Mouse (Mus musculus) cerebellum, adult (tissue): Measurements from ENCODE around the gene Cabp1.
A peak's percentile ranks its signal among the peaks of the same experiment; 100 is the strongest.
"Not testable (repeated sequence)": the region's sequence is repeated elsewhere in the genome, so short reads cannot be mapped to it uniquely, and the experiment has no call there.

ENCODE experiments used
- ATAC-seq: cut with Nextera tagmentation; 2 replicates; pipeline ENCODE4 v1.9.2; 2017; ENCODE audit warnings: mild to moderate bottlenecking, moderate library complexity, mixed read lengths; ENCODE audit not compliant: insufficient number of reproducible peaks, low FRiP score, low TSS enrichment

The Cabp1 gene

GRCm38 (mm10) chr5:115181248-115181940 lies 12.8 kb downstream of the Cabp1 start:
- peak; percentile 27; the same call in 1 of the 2 replicates for ATAC-seq

- ATAC-seq: no peak
These were observed 14.6 kb downstream of the Cabp1 start for GRCm38 (mm10) chr5:115179596-115179995.

GRCm38 (mm10) chr5:115177866-115178265 lies 16.3 kb downstream of the Cabp1 start:
- no peak for ATAC-seq

DNA sequence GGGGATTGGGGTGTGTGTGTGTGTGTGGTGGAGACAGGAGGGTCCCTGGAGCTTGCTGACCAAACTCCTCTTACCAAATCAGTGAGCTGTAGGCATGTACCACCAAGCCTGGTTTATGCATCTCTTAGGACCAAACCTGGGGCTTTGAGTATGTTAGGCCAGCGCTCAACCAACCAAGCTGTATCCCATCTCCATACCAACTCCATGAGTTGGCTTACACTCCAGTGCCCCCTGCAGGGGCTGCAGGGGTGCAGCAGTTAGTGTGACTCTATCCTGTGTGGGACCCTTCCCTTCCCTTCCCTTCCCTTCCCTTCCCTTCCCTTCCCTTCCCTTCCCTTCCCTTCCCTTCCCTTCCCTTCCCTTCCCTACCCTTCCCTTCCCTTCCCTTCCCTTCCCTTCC lies 19.6 kb downstream of the Cabp1 start:
- ATAC-seq: no peak

DNA sequence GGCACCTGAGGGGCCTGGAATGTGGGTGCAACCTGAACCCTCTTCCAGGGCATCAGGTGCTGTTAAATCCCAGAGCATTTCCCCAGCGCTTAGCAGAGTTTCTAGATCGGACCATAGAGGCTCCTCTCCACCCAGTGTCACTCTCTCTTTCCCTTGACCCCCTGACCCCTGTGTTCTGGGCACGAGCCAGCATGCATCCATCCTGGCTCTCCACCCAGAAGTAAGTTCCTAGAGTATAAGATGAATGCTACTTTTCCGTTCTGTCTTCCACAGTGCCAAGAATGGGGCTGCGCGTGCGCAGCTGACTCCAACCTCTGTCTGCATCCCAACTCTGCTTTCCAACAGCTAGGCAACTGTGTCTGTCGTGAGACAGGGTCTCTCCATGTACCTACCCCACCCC lies 24.0 kb downstream of the Cabp1 start:
- no peak for ATAC-seq

DNA sequence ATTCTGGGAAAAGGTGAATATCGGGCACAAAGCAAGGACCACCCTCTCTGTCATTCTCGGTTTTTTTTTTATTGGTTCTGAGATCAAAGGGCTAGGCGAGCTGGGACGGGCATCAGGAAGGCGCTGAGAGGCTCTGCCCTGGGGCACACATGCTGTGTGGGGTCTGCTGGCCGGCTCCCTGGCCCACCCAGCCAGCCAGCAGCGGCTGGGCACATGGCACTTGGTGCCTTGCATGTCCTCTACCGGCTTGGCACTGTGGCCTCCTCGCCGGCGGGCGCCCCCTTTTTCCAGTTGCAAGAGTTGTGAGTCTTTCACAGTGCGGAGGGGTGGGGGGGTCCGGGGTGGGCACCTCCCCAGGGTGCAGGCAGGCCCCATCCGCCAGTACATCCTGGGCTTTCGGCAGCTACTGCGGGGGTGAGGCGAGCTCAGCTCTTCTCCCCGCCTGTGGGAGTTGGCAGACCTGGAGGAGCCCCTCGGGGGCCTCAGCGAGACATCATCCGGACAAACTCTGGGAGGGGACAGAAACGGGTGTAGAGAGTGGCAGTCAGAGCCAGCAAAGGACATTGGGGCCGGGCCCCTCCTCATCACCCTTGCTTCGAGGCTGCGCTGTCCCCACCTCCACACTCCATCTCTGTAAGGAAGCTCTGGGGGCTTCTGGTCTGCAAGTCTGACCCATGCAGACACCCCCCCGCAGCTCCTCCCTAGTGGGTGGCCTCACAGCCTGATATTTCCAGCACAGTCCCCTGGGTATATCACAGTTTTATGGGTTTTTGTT lies 25.4 kb downstream of the Cabp1 start:
- ATAC-seq: no peak

DNA sequence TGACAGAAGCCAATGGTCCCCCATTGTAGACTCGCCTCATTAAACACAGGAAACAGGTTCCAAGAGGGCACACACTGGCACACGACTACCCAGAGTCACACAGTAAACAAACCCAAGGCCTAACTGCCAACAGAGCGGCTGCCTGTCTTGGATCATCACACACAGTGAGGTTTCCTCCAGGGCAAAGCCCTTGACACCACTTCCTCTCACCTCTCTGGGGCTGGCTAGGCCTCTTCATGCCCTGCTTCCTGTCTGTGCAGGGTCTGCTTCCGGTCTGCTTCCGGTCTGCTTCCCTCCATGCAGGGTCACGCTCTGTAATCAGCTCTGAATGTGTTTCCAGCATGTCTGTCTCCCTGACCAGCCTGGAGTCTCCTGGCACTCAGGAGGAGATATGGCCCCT lies 26.8 kb downstream of the Cabp1 start:
- no peak for ATAC-seq

- ATAC-seq: no peak
These were observed 27.4 kb downstream of the Cabp1 start for GRCm38 (mm10) chr5:115166815-115167194.

- no peak for ATAC-seq
These were observed 28.0 kb downstream of the Cabp1 start for GRCm38 (mm10) chr5:115165895-115166814.

- no peak for ATAC-seq
These were observed 28.8 kb downstream of the Cabp1 start for GRCm38 (mm10) chr5:115165351-115165750.

- ATAC-seq: not testable (repeated sequence)
These were observed 29.7 kb downstream of the Cabp1 start for GRCm38 (mm10) chr5:115164446-115164845.

DNA sequence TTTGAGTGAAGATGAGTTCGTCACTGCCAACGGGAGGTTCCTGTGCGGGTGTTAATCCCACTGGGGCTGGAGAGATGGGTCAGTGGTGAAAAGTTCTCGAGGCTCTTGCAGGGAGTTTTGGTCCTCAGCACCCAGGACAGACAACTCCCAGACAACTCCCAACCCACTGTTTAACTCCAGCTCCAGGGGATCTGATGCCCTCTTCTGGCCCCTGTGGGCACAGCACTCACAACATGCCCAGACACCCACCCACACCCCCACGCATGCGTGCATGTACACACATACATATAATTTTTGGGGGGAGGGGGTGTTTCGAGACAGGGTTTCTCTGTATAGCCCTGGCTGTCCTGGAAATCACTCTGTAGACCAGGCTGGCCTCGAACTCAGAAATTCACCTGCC lies 30.6 kb downstream of the Cabp1 start:
- ATAC-seq: no peak

DNA sequence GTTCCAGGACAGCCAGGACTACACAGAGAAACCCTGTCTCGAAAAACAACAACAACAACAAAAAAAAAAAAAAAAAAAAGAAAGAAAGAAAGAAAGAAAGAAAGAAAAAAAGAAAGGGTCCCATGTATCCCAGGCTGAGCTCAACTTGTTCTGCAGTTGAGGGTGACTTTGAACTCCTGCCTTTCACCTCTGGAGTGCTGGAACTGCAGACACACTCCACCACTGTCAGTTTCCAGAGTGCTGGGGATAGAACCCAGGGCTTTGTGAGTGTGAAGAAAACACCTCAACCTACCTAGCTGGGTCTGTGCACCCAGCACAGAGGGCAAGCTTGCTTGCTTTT lies 32.3 kb downstream of the Cabp1 start:
- ATAC-seq: not testable (repeated sequence)

- no peak for ATAC-seq
These were observed 32.9 kb downstream of the Cabp1 start for GRCm38 (mm10) chr5:115161064-115161939.

GRCm38 (mm10) chr5:115160655-115161054 lies 33.5 kb downstream of the Cabp1 start:
- no peak for ATAC-seq

- ATAC-seq: no peak
These were observed 35.0 kb downstream of the Cabp1 start for GRCm38 (mm10) chr5:115159165-115159564.

GRCm38 (mm10) chr5:115158040-115158983 lies 35.9 kb downstream of the Cabp1 start, which contains the start of gene Mlec:
Gene Mlec (minus strand): TSS chr5:115158179.
- peak; percentile 93 for ATAC-seq

DNA sequence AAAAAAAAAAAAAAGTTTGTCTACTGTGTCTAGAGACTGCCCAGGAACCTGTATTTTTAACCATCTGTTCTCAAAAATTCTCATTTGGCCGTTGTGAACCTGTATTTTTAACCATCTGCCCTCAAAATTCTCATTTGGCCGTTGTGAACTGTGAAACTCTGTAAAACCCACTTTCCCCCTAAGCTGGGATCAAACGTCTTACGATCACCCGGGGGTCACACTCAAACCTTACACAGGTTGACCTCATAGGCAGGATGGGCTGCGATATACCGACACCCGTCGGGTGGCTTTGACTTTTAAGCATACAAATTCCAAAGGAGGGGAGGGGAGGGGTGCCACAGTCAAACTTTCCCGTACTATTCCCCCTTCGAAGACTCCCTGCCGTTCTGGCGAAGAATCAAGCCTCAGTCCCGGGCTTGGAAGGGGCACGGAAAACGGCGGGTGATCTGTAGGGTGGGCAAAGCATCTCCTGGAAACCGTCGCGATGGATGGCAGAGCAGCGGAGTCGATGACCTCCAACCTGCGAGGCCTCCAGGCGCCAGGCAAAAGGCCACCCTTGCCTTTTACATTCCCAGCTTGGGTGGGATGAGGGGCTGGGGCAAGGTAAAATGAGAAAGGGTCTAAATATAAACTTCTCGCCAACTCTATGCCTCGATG lies 37.1 kb downstream of the Cabp1 start:
- ATAC-seq: no peak
